Mouse (Mus musculus): ENCODE measurements at regions not wholly inside any gene's neighbourhood (a gene's known extent, or its start where the extent isn't known, plus 50 kb on each side); places are given as distances from the start of the nearest gene placed in this dataset.

- DNase-seq (ENCODE audit: low spot score) (peak; percentile 31), ATAC-seq (peak; percentile 21; the same call in 1 of the 2 replicates)
- no peak for TF ChIP-seq CTCF (IDR thresholded peaks at IDR 0.05; ENCODE audit: low read depth)
- Histone ChIP-seq H3K4me2 (ENCODE audit: low read depth, low read length) (no peak overlapping the region), H3K27me3 (ENCODE audit: insufficient read depth, low read length) (no peaks in the 10 kb centered on the region), H3K36me3 (ENCODE audit: insufficient read depth, low read length) (no peaks in the 10 kb centered on the region), H3K27ac (no peak overlapping the region), H3K9ac (replicated peaks; ENCODE audit: low read length) (no peak overlapping the region), H3K9me3 (ENCODE audit: low read length) (no peaks in the 10 kb centered on the region), H3K4me1 (ENCODE audit: insufficient read depth, low read length) (no peaks in the 10 kb centered on the region), H3K4me3 (ENCODE audit: low read length) (no peak overlapping the region)
- 66% methylated on average over 1 of the region's 1 CpGs for WGBS
Measured at GRCm38 (mm10) chr8:5918136-5918535, 813.0 kb upstream of the Slc10a2 start.
